ENCODE assay signal across 8 mouse cellular contexts in genomic region chr11:20112006-20112740, GRCm38 (mm10). TPM values are rescaled to one million over a fixed set of nuclear protein-coding genes. Genes with fewer than 3 reads are reported as not detected.
DNase-seq lines count a peak whose midpoint lies in the region; ATAC-seq and TF ChIP-seq lines count a peak whose summit lies in the region.

No protein-coding gene starts in this region.

- peak overlapping the region; percentile 87 for H3K27ac ChIP-seq in hindbrain, embryonic 11.5 days (ENCODE audit: low read depth, low read length)
- peak overlapping the region; percentile 98 for H3K27ac ChIP-seq in lung, postnatal 0 days (ENCODE audit: low read length)

- H3K27me3 ChIP-seq in Patski, result no peaks in the 10 kb centered on the region
- no peaks in the 10 kb centered on the region for H3K27me3 ChIP-seq in hindbrain, embryonic 11.5 days (ENCODE audit: control insufficient read depth, insufficient read depth, low read length)
- H3K27me3 ChIP-seq in lung, postnatal 0 days (replicated peaks; ENCODE audit: insufficient read depth, low read length), result no peaks in the 10 kb centered on the region

- no peaks in the 10 kb centered on the region for H3K36me3 ChIP-seq in hindbrain, embryonic 11.5 days (ENCODE audit: control insufficient read depth, insufficient read depth, low read length)
- H3K36me3 ChIP-seq in lung, postnatal 0 days (ENCODE audit: insufficient read depth, low read length), result no peaks in the 10 kb centered on the region

- TF ChIP-seq EP300 in lung, postnatal 0 days (IDR thresholded peaks at IDR 0.05), result no peak

- in situ Hi-C loops in Patski (cut with MboI; ENCODE audit: low pct_unique_long_range_greater_than_20kb), result no loop called here

- no peaks in the 10 kb centered on the region for H3K4me1 ChIP-seq in hindbrain, embryonic 11.5 days (replicated peaks; ENCODE audit: control insufficient read depth, insufficient read depth, low read length)
- H3K4me1 ChIP-seq in lung, postnatal 0 days (ENCODE audit: insufficient read depth, low read depth, low read length), result peaks cover 9% of the 10 kb centered on the region; the same call in 1 of the 2 replicates

- H3K4me3 ChIP-seq in hindbrain, embryonic 11.5 days (ENCODE audit: low read depth, low read length), result peak overlapping the region; percentile 76
- peak overlapping the region; percentile 92 for H3K4me3 ChIP-seq in lung, postnatal 0 days (ENCODE audit: low read depth, low read length)

- WGBS in hindbrain, embryonic 11.5 days, result 2% methylated on average over 49 of the region's 50 CpGs
- WGBS in lung, postnatal 0 days, result under 1% methylated on average over 36 of the region's 50 CpGs

- no peaks in the 10 kb centered on the region for H3K9me3 ChIP-seq in hindbrain, embryonic 11.5 days (ENCODE audit: control insufficient read depth, low read length)
- H3K9me3 ChIP-seq in lung, postnatal 0 days (ENCODE audit: low read length), result no peaks in the 10 kb centered on the region

- peak overlapping the region; percentile 60 for H3K4me2 ChIP-seq in hindbrain, embryonic 11.5 days (replicated peaks; ENCODE audit: low read depth, low read length)
- peak overlapping the region; percentile 61 for H3K4me2 ChIP-seq in lung, postnatal 0 days (replicated peaks; ENCODE audit: low read depth, low read length)

- POLR2A ChIA-PET in Patski (lab: Charles Lee), result interaction anchor here (0.7 to 1.5 kb wide), 2 partner anchors 9 to 192 kb away, joined by 3 to 4 read pairs; no protein-coding TSS in a partner anchor

- DNase-seq in Patski (ENCODE audit: low read depth, low spot score), result peak; percentile 35
- peak; percentile 69 for DNase-seq in cerebellum, adult 9-10 months
- peak; percentile 69 to 70 for DNase-seq in frontal cortex, postnatal 10 days (ENCODE audit: low spot score in 2 of 2)
- peak; percentile 80 for DNase-seq in hindbrain, embryonic 11.5 days (ENCODE audit: low spot score)
- DNase-seq in layer of hippocampus, adult 9-11 months, result peak; percentile 90
- peak; percentile 92 for DNase-seq in lung, postnatal 0 days (ENCODE audit: low spot score)
- DNase-seq in ovary, postnatal 36 days (ENCODE audit: low spot score), result peak; percentile 74
- peak; percentile 84 for DNase-seq in thymus, postnatal 14 days

- peak overlapping the region; percentile 91 for H3K9ac ChIP-seq in hindbrain, embryonic 11.5 days (ENCODE audit: low read depth, low read length)
- H3K9ac ChIP-seq in lung, postnatal 0 days (replicated peaks; ENCODE audit: low read depth), result peak overlapping the region; percentile 89

- TF ChIP-seq CTCF in Patski (IDR thresholded peaks at IDR 0.05), result no peak
- TF ChIP-seq CTCF in lung, postnatal 0 days (IDR thresholded peaks at IDR 0.05), result no peak

- CTCF ChIA-PET in Patski (lab: Charles Lee), result interaction anchor here (0.7 to 1.6 kb wide), 4 partner anchors 10 to 282 kb away, joined by 3 to 6 read pairs (median 3); no protein-coding TSS in a partner anchor

- ATAC-seq in Patski, result peak; percentile 84
- ATAC-seq in hindbrain, embryonic 11.5 days (ENCODE audit: low FRiP score), result peak; percentile 76
- peak; percentile 63 for ATAC-seq in lung, postnatal 0 days

RNA-seq across cellular contexts. Expression of gene Actr2, which starts 0.5 kb away (rescaled TPM):
- 152 TPM for polyA plus RNA-seq in Patski (2021)
- polyA plus RNA-seq in hindbrain, embryonic 11.5 days (2014; fragmentation: Nextera tagmentation; extraction: Ambion mirVana), result 81.6 and 86.7 TPM in 2 replicates
- polyA plus RNA-seq in lung, postnatal 0 days (2015; fragmentation: Nextera tagmentation; extraction: Ambion mirVana), result 93.1 and 103 TPM in 2 replicates

Comparison
In these comparisons a context has a peak if more than half of its experiments do, and no peak if none do; other contexts are left out.
1. Peak in every context shown above with its lines: DNase-seq, ATAC-seq, H3K4me3 ChIP-seq and H3K27ac ChIP-seq.
2. DNase-seq: peak in every context shown above with its lines; median percentile 92 in lung, postnatal 0 days; 90 in layer of hippocampus, adult 9-11 months; 84 in thymus, postnatal 14 days; 80 in hindbrain, embryonic 11.5 days; 74 in ovary, postnatal 36 days; 70 in frontal cortex, postnatal 10 days; 69 in cerebellum, adult 9-10 months; 35 in Patski.